Comparison of ENCODE assay signal across 8 mouse cellular contexts in genomic region chr8:64204801-64205311, GRCm38 (mm10). TPM values are rescaled to one million over a fixed set of nuclear protein-coding genes. Genes with fewer than 3 reads are reported as not detected.
DNase-seq lines count a peak whose midpoint lies in the region; ATAC-seq and TF ChIP-seq lines count a peak whose summit lies in the region.

No protein-coding gene starts in this region.

- no peak for TF ChIP-seq POLR2A in small intestine, adult 2 months (IDR thresholded peaks at IDR 0.05; ENCODE audit: low read depth, low read length)
- no peak for TF ChIP-seq POLR2A in thymus, adult 2 months (IDR thresholded peaks at IDR 0.05; ENCODE audit: control insufficient read depth, extremely low read depth, insufficient read depth, low read length, poor library complexity)

- peak overlapping the region; percentile 28; the same call in 1 of the 2 replicates for H3K27ac ChIP-seq in embryonic facial prominence, embryonic 14.5 days (replicated peaks; ENCODE audit: low read depth, low read length)
- H3K27ac ChIP-seq in hindbrain, postnatal 0 days: peak overlapping the region; percentile 64
- H3K27ac ChIP-seq in lung, embryonic 14.5 days (ENCODE audit: low read depth): no peak overlapping the region
- 0 out of 2 replicates have a peak overlapping the region, but pooled peaks have one; percentile 0 for H3K27ac ChIP-seq in small intestine, adult 2 months (ENCODE audit: insufficient read depth, low read depth, low read length)
- no peak overlapping the region for H3K27ac ChIP-seq in thymus, adult 2 months (ENCODE audit: control insufficient read depth, insufficient read depth, low read length)

- TF ChIP-seq CTCF in hindbrain, postnatal 0 days (IDR thresholded peaks at IDR 0.05; ENCODE audit: low read depth): no peak
- no peak for TF ChIP-seq CTCF in lung, embryonic 14.5 days (IDR thresholded peaks at IDR 0.05; ENCODE audit: low read depth)
- TF ChIP-seq CTCF in small intestine, adult 2 months (IDR thresholded peaks at IDR 0.05; ENCODE audit: extremely low read depth, insufficient read length, insufficient replicate concordance, low read depth, low read length): no peak
- TF ChIP-seq CTCF in thymus, adult 2 months (IDR thresholded peaks at IDR 0.05; ENCODE audit: borderline replicate concordance, control insufficient read depth, extremely low read depth, insufficient read depth, low read length, poor library complexity): no peak

- peak overlapping the region; percentile 98 for H3K4me2 ChIP-seq in embryonic facial prominence, embryonic 14.5 days (ENCODE audit: low read depth, low read length)
- peak overlapping the region; percentile 99 for H3K4me2 ChIP-seq in hindbrain, postnatal 0 days (ENCODE audit: low read depth, low read length)
- peak overlapping the region; percentile 99 for H3K4me2 ChIP-seq in lung, embryonic 14.5 days

- peak overlapping the region; percentile 72 for H3K4me3 ChIP-seq in embryonic facial prominence, embryonic 14.5 days (ENCODE audit: low read depth, low read length)
- peak overlapping the region; percentile 72 for H3K4me3 ChIP-seq in hindbrain, postnatal 0 days (ENCODE audit: low read length)
- peak overlapping the region; percentile 58 for H3K4me3 ChIP-seq in lung, embryonic 14.5 days (ENCODE audit: low read depth, low read length)
- peak overlapping the region; percentile 63 for H3K4me3 ChIP-seq in small intestine, adult 2 months (ENCODE audit: low read depth, low read length)
- H3K4me3 ChIP-seq in thymus, adult 2 months (ENCODE audit: control insufficient read depth, insufficient read depth, low read length): no peak overlapping the region

- peaks cover 16% of the 10 kb centered on the region; the same call in 1 of the 2 replicates for H3K4me1 ChIP-seq in embryonic facial prominence, embryonic 14.5 days (ENCODE audit: control insufficient read depth, insufficient read depth, low read length)
- H3K4me1 ChIP-seq in hindbrain, postnatal 0 days (ENCODE audit: insufficient read depth, low read length): no peaks in the 10 kb centered on the region
- H3K4me1 ChIP-seq in lung, embryonic 14.5 days (ENCODE audit: insufficient read depth): no peaks in the 10 kb centered on the region
- H3K4me1 ChIP-seq in small intestine, adult 2 months (ENCODE audit: control insufficient read depth, insufficient read depth, insufficient read length, low read length): 0 out of 2 replicates have a peak, but pooled peaks cover 4% of the 10 kb centered on the region
- H3K4me1 ChIP-seq in thymus, adult 2 months (replicated peaks; ENCODE audit: control insufficient read depth, insufficient read depth, low read length): no peaks in the 10 kb centered on the region

- peak overlapping the region; percentile 71 for H3K9ac ChIP-seq in embryonic facial prominence, embryonic 14.5 days (ENCODE audit: low read depth, low read length)
- peak overlapping the region; percentile 67 for H3K9ac ChIP-seq in hindbrain, postnatal 0 days (replicated peaks; ENCODE audit: low read length)
- H3K9ac ChIP-seq in lung, embryonic 14.5 days: peak overlapping the region; percentile 54; the same call in 1 of the 2 replicates

- peak; percentile 14 for DNase-seq in gastrocnemius, postnatal 10 days
- no peak for DNase-seq in gastrocnemius, postnatal 25 days
- peak; percentile 16 for DNase-seq in WW6 (ENCODE audit: low read depth, low spot score)
- DNase-seq in embryonic facial prominence, embryonic 14.5 days (ENCODE audit: low spot score): peak; percentile 35
- DNase-seq in hindbrain, postnatal 0 days (ENCODE audit: low spot score): no peak
- peak; percentile 32 for DNase-seq in lung, embryonic 14.5 days
- DNase-seq in thymus, adult 2 months: no peak

- no peaks in the 10 kb centered on the region for H3K36me3 ChIP-seq in embryonic facial prominence, embryonic 14.5 days (ENCODE audit: control insufficient read depth, insufficient read depth, low read length)
- H3K36me3 ChIP-seq in hindbrain, postnatal 0 days (ENCODE audit: insufficient read depth, low read length): no peaks in the 10 kb centered on the region
- H3K36me3 ChIP-seq in lung, embryonic 14.5 days (ENCODE audit: insufficient read depth): no peaks in the 10 kb centered on the region
- H3K36me3 ChIP-seq in small intestine, adult 2 months (ENCODE audit: control insufficient read depth, insufficient read depth, low read length): no peaks in the 10 kb centered on the region
- no peaks in the 10 kb centered on the region for H3K36me3 ChIP-seq in thymus, adult 2 months (ENCODE audit: control insufficient read depth, insufficient read depth, low read length)

- 1% methylated on average over 19 of the region's 19 CpGs for WGBS in embryonic facial prominence, embryonic 14.5 days
- WGBS in hindbrain, postnatal 0 days: under 1% methylated on average over 19 of the region's 19 CpGs
- under 1% methylated on average over 19 of the region's 19 CpGs for WGBS in lung, embryonic 14.5 days
- 2% methylated on average over 19 of the region's 19 CpGs for WGBS in small intestine, adult 2 months
- 2% methylated on average over 19 of the region's 19 CpGs for WGBS in thymus, adult 2 months

- peaks cover 6% of the 10 kb centered on the region; the same call in 1 of the 2 replicates for H3K27me3 ChIP-seq in embryonic facial prominence, embryonic 14.5 days (replicated peaks; ENCODE audit: control insufficient read depth, insufficient read depth, low read length)
- H3K27me3 ChIP-seq in hindbrain, postnatal 0 days (ENCODE audit: insufficient read depth, low read length): no peaks in the 10 kb centered on the region
- H3K27me3 ChIP-seq in lung, embryonic 14.5 days (ENCODE audit: insufficient read depth, low read length): no peaks in the 10 kb centered on the region; the same call in none of the 2 replicates
- H3K27me3 ChIP-seq in small intestine, adult 2 months (ENCODE audit: control insufficient read depth, insufficient read depth, low read length): peaks cover 16% of the 10 kb centered on the region
- 0 out of 2 replicates have a peak, but pooled peaks cover 2% of the 10 kb centered on the region for H3K27me3 ChIP-seq in thymus, adult 2 months (ENCODE audit: control insufficient read depth, insufficient read depth, low read length)

- no peaks in the 10 kb centered on the region for H3K9me3 ChIP-seq in embryonic facial prominence, embryonic 14.5 days (ENCODE audit: control insufficient read depth, low read length)
- no peaks in the 10 kb centered on the region for H3K9me3 ChIP-seq in hindbrain, postnatal 0 days (ENCODE audit: low read length)
- H3K9me3 ChIP-seq in lung, embryonic 14.5 days (ENCODE audit: low read depth, low read length): no peaks in the 10 kb centered on the region

- no peak for ATAC-seq in embryonic facial prominence, embryonic 14.5 days (ENCODE audit: low read depth)
- ATAC-seq in hindbrain, postnatal 0 days: peak; percentile 13; the same call in 1 of the 2 replicates
- peak; percentile 48 for ATAC-seq in lung, embryonic 14.5 days (ENCODE audit: insufficient read depth)

RNA-seq across cellular contexts. Expression of gene Tll1, which starts 1.2 kb away (rescaled TPM):
- total RNA-seq in gastrocnemius, postnatal 10 days (2021): 1 to 10 TPM; 4.0 to 4.3 TPM
- total RNA-seq in gastrocnemius, postnatal 25 days (2021): 1 to 10 TPM in 1 of 2 experiments, under 1 TPM in 1; 0.59 to 1.1 TPM
- 2.1 and 3.0 TPM in 2 replicates for polyA plus RNA-seq in embryonic facial prominence, embryonic 14.5 days (2014; fragmentation: Nextera tagmentation; extraction: Ambion mirVana)
- 5.9 and 7.4 TPM in 2 replicates for total RNA-seq in hindbrain, postnatal 0 days (2014; rRNA removed)
- polyA plus RNA-seq in hindbrain, postnatal 0 days (2015; fragmentation: Nextera tagmentation; extraction: Ambion mirVana): 2.4 and 2.8 TPM in 2 replicates
- polyA plus RNA-seq in lung, embryonic 14.5 days (2014; fragmentation: Nextera tagmentation; extraction: Ambion mirVana): 1.2 and 1.4 TPM in 2 replicates
- polyA plus RNA-seq in small intestine, adult 2 months (2012; rRNA removed): 0.14 and 0.33 TPM in 2 replicates
- polyA plus RNA-seq in thymus, adult 2 months (2012; rRNA removed): 0.09 and 0.37 TPM in 2 replicates

Comparison
In these comparisons a context has a peak if more than half of its experiments do, and no peak if none do; other contexts are left out.
1. DNase-seq: peak in gastrocnemius, postnatal 10 days (single experiment), WW6 (single experiment), embryonic facial prominence, embryonic 14.5 days (single experiment) and lung, embryonic 14.5 days (single experiment); none in gastrocnemius, postnatal 25 days (single experiment), hindbrain, postnatal 0 days (single experiment) and thymus, adult 2 months (single experiment).
2. H3K27ac ChIP-seq: peak in embryonic facial prominence, embryonic 14.5 days (single experiment), hindbrain, postnatal 0 days (single experiment) and small intestine, adult 2 months (single experiment); none in lung, embryonic 14.5 days (single experiment) and thymus, adult 2 months (single experiment).
3. Peak in every context shown above with its lines, with median percentiles within 50 percentile points of each other: H3K4me2 ChIP-seq and H3K9ac ChIP-seq.